Mouse (Mus musculus) hindbrain, embryonic 14.5 days (tissue): ENCODE measurements at regions not wholly inside any gene's neighbourhood (a gene's known extent, or its start where the extent isn't known, plus 50 kb on each side); places are given as distances from the start of the nearest gene placed in this dataset.

Experiments
- ATAC-seq: fragments of 200-750 bp; cut with Nextera tagmentation; 2 replicates; pipeline ENCODE4 v1.8.0; 2017; ENCODE audit warnings: moderate number of reproducible peaks, mild to moderate bottlenecking, moderate TSS enrichment, moderate library complexity; ENCODE audit not compliant: low FRiP score
- DNase-seq: peaks from one replicate; pipeline ENCODE4 v3.0.0-alpha.2; 2015; ENCODE audit warnings: low spot score
- H3K27ac ChIP-seq: fragments of 300-500 bp; sonication (generic); 2 replicates; pipeline ENCODE4 v1.5.1; 2014; ENCODE audit warnings: mild to moderate bottlenecking, moderate library complexity
- H3K27me3 ChIP-seq: fragments of 300-500 bp; sonication (generic); 2 replicates; pipeline ENCODE4 v1.6.1; 2014; ENCODE audit warnings: mild to moderate bottlenecking, low read length, mixed read lengths; ENCODE audit not compliant: control insufficient read depth, insufficient read depth
- H3K36me3 ChIP-seq: fragments of 300-500 bp; sonication (generic); replicated peaks from 2 replicates; pipeline ENCODE4 v1.6.1; 2014; ENCODE audit not compliant: control insufficient read depth, insufficient read depth
- H3K4me1 ChIP-seq: fragments of 300-500 bp; sonication (generic); replicated peaks from 2 replicates; pipeline ENCODE4 v1.6.1; 2014; ENCODE audit warnings: antibody characterized with exemption, low read length, mixed read lengths; ENCODE audit not compliant: control insufficient read depth, insufficient read depth
- H3K4me2 ChIP-seq: fragments of 300-500 bp; sonication (generic); replicated peaks from 2 replicates; pipeline ENCODE4 v1.6.1; 2014; ENCODE audit warnings: mild to moderate bottlenecking, moderate library complexity
- H3K4me3 ChIP-seq: fragments of 300-500 bp; sonication (generic); replicated peaks from 2 replicates; pipeline ENCODE4 v1.5.1; 2014; ENCODE audit warnings: mild to moderate bottlenecking, low read length
- H3K9ac ChIP-seq: fragments of 300-500 bp; sonication (generic); 2 replicates; pipeline ENCODE4 v1.6.1; 2014
- H3K9me3 ChIP-seq: fragments of 300-500 bp; sonication (generic); 2 replicates; pipeline ENCODE4 v1.6.1; 2016; ENCODE audit warnings: low read length; ENCODE audit not compliant: control insufficient read depth
- WGBS: fragments of 180-500 bp; shearing (Covaris S2); extraction: QIAGEN DNeasy Blood & Tissue Kit; methylation state at CpG from one replicate; pipeline ENCODE4 v1.1.7; 2014; 5-methylcytosine and 5-hydroxymethylcytosine counted together

DNA sequence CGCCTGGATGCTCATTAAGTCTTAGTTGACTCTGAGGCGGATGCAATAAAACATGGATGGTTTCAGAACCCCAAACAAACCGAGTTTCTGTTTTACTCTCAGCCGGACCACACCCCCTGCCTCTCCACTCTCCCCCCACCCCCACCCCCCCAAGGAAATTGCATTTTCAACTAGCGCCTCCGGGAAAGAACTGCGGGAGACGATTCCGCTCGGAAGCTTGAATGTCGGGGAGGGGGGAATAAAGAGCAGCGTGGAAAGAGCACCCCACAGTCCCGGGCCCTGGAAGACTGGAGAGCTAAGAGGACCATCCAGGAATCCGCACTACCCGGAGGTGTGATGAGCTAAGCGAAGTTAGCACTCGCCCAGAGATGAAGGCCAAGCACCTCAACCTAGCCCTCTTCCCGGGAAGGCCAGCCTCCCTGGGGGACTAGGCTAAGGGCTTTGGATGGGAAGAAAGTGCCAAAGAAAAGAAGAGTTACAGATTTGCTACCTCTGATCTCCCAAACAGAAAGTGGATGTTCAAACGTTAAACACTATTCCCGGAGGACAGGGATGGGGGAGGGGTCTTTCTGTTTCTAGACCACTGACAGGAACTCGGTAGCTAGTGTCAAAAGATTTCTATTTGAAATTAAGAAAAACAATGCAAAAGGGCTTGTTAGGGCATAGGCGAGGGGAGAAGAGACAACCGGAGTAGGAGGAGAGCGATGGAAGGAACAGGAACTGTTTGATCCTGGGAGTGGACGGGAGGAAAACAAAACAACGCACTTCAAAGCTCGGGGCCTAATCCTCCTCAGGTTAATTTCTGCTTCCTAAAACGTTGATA, 258.6 kb upstream of the Nfe2l3 start:
- Histone ChIP-seq H3K4me3 (peak overlapping the region; percentile 10; the same call in 1 of the 2 replicates), H3K27ac (no peak overlapping the region), H3K4me1 (peaks cover 4% of the 10 kb centered on the region), H3K4me2 (peak overlapping the region; percentile 48), H3K27me3 (peaks cover 73% of the 10 kb centered on the region), H3K36me3 (no peaks in the 10 kb centered on the region), H3K9me3 (no peaks in the 10 kb centered on the region), H3K9ac (no peak overlapping the region)
- WGBS: 1% methylated on average over 28 of the region's 28 CpGs
- DNase-seq (no peak), ATAC-seq (no peak)

DNA sequence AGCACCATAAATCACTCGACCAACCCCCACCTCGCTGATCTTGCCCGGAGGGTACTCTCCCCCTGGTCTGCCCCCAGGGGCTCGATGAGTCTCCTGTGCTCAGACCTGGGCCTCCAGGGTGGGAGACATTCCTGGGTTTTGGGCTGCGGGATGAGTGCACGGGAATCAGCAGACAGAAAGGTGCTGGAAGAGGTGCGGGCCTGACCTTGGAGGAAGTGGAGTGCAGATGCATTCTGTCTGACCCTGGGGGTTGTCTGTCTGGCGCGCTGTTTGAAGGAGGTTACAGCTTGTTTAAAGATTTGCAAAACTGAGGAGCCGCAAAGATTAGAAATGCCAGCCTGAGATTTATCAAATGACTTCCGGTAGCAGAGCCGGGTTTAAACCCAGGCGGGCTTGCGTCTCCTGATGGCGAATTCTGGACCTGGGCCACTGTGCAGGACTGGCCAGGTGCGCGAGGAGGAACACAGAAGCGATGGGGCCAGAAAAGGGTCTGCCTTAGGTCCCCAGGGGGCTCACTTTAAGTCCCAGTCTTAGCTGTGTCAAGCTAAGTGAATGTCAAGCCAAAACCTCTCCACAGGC, 257.9 kb upstream of the Nfe2l3 start:
- H3K36me3 ChIP-seq: no peaks in the 10 kb centered on the region
- no peaks in the 10 kb centered on the region; the same call in 1 of the 2 replicates for H3K4me1 ChIP-seq
- H3K9me3 ChIP-seq: no peaks in the 10 kb centered on the region
- H3K4me3 ChIP-seq: no peak overlapping the region
- DNase-seq: no peak
- no peak for ATAC-seq
- peaks cover 73% of the 10 kb centered on the region for H3K27me3 ChIP-seq
- H3K27ac ChIP-seq: no peak overlapping the region
- 3% methylated on average over 18 of the region's 18 CpGs for WGBS
- H3K9ac ChIP-seq: no peak overlapping the region
- 0 out of 2 replicates have a peak overlapping the region, but pooled peaks have one; percentile 3 for H3K4me2 ChIP-seq

DNA sequence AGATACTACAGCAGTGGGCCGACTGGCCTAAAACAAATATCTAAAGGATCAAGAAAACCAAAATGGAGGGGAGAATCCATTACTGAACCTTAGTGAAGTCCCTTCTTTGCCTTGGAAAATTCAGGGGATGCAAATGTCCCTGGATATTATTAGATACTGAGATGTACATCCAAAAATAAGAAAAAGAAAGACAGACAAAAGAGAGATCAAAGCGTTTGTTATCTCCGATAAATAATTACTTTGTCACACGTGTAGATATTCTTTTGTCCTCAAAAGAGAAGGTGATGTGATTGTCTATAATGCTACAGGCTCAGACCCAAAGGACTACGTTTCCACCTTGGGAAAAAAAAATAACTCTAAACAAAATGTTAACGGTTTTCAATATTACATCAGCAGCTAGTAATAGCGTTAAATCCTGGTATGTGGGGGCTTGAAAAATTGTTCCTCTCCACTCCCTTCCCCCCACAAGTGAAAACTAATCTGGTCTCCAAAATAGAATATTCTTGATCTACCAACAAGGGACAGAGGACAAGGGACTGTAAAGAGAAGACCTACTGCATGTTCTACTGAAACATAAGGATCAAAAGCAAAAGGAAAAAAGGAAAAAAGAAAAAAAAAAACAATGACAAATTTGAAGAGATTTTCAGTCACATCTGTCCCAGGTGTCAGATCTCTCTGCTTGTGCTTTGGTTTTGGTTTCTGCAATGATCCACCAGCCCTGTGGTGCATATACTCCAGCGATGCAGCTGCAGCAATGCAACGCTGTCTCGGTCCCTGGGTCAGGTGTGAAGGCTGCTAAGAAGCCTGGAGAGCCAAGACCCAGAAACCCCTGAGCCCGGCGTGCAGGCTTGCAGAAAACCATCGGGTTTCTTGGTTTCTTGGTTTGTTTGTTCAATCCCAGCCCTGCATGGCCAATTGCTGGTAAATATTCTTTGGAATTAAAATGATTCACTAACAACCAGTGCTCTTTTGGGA, 256.6 kb upstream of the Nfe2l3 start:
- 6% methylated on average over 13 of the region's 13 CpGs for WGBS
- no peaks in the 10 kb centered on the region for H3K4me1 ChIP-seq
- no peaks in the 10 kb centered on the region for H3K36me3 ChIP-seq
- H3K4me2 ChIP-seq: no peak overlapping the region
- no peak overlapping the region for H3K27ac ChIP-seq
- H3K27me3 ChIP-seq: peaks cover 77% of the 10 kb centered on the region
- ATAC-seq: no peak
- H3K9ac ChIP-seq: no peak overlapping the region
- no peak overlapping the region for H3K4me3 ChIP-seq
- H3K9me3 ChIP-seq: no peaks in the 10 kb centered on the region
- no peak for DNase-seq

DNA sequence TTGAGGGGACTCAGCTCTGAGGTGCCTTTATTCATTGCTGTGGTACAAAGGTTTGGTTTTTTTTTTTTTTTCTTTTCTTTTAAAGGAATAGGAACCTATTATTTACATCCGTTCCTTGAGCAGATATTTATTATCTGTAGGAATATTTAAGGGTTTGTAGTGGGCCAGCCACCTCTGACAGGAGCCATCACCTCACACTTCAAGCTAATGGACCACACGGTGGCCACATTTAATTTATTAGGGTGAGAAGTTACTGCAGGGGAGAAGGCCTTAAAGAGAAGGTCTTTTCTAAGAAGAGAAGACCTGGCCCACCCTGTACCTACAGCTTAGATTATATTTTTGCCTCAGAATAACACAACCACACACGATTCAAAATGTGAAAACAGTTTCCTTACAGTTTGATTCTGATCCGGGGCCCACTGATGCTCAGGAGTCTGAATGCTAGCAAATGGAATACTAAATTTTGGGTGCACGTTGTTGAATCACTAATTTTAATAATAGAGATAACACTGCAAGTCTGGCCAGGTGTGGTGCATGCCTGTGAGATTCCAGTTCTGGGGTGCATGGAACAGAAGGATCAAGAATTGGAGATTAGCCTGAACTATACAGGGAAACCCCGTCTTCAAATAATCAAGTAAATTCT, 255.6 kb upstream of the Nfe2l3 start:
- no peaks in the 10 kb centered on the region for H3K4me1 ChIP-seq
- no peaks in the 10 kb centered on the region for H3K9me3 ChIP-seq
- ATAC-seq (no peak), DNase-seq (no peak)
- H3K27ac ChIP-seq: no peak overlapping the region
- H3K4me3 ChIP-seq: no peak overlapping the region
- H3K9ac ChIP-seq: no peak overlapping the region
- peaks cover 87% of the 10 kb centered on the region for H3K27me3 ChIP-seq
- no peak overlapping the region for H3K4me2 ChIP-seq
- WGBS: 13% methylated on average over 6 of the region's 6 CpGs
- no peaks in the 10 kb centered on the region for H3K36me3 ChIP-seq

DNA sequence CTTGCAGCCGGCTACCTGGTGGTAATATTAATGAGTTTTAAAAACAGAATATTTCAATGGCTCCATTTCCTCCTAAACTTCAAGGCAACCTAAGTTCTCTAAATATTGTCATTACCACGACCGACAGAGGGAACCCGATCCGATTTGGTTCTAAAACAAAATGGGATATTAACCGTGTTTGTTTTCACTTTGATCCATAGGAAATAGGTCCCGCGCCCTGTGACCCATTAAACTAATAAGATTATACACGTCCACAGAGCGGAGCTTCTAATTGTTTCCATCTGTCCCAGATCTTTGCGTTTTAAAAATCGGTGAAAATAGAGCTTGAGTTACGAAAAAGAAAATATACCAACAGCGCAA, 254.8 kb upstream of the Nfe2l3 start:
- Histone ChIP-seq H3K9ac (no peak overlapping the region), H3K4me1 (no peaks in the 10 kb centered on the region), H3K27me3 (peaks cover 93% of the 10 kb centered on the region), H3K4me2 (peak overlapping the region; percentile 11; the same call in 1 of the 2 replicates), H3K9me3 (no peaks in the 10 kb centered on the region), H3K27ac (no peak overlapping the region), H3K36me3 (no peaks in the 10 kb centered on the region), H3K4me3 (no peak overlapping the region)
- DNase-seq (no peak), ATAC-seq (no peak)
- WGBS: 2% methylated on average over 14 of the region's 14 CpGs

DNA sequence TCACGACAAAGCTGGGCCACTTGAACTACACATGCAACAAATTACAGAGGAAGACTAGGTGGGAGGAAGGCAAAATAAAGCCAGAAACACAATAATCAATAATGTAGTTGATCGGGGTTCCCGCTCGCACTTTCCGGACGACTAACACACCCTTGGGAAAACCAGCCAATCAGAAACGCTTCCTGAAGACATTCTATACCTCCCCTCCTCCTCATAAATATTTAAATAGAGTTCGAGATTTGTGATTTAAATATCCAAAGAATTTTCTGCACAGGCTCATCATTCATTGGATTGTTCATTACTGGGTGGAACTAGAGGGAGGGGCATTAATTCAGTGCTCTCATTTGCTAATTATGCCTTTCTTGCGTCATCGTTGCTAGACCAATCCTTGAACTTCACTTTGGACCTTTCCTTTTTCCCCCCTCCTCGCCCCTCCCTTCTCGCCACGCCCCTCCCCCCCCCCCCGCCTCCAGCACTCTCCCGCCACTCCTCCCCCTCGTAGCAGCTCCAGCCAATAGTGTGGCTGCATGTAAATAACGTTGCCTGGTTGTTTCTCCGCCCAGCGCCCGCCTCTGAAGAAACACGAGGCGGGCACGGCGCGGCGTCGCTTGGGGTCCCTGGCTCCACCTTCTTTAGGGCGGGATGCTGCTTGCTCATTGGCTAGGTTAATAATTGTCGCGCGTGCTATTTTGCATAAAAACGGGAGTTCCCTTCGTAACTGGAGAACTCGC, 254.2 kb upstream of the Nfe2l3 start:
- Histone ChIP-seq H3K4me1 (no peaks in the 10 kb centered on the region), H3K36me3 (no peaks in the 10 kb centered on the region), H3K27ac (no peak overlapping the region), H3K4me3 (no peak overlapping the region), H3K27me3 (peaks cover 93% of the 10 kb centered on the region), H3K9me3 (no peaks in the 10 kb centered on the region), H3K4me2 (peak overlapping the region; percentile 11; the same call in 1 of the 2 replicates), H3K9ac (no peak overlapping the region)
- peak; percentile 85 for DNase-seq
- ATAC-seq: peak; percentile 95
- WGBS: 1% methylated on average over 30 of the region's 34 CpGs

DNA sequence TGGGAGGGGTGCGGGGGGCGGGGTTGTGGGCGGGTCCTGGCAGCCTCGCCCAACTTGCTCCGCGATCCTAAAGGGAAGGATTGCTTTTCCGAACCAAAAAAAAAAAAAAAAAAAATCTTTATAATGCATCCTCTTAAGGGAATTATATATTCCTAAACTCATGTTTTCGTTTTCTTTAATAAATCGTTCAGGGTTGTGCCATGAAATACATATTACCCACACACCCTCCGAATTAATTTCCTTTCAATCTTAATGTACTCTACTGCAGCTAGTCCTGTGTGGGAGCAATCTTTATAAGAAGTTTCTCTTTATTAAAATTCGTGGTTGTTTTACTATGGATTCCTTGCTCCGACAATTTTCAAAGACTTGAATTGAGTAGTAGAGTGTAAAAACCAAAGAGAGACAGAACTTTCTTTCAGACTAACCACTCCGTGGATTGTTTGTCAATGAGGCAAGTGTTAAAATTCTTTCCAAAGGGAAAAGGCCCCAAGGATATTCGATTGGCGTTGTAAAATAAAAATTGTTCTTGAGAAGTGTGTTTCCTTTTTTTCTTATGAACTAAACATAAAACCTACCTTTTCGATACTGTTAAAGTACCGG, 253.6 kb upstream of the Nfe2l3 start:
- Histone ChIP-seq H3K4me3 (no peak overlapping the region), H3K4me2 (no peak overlapping the region), H3K27me3 (peaks cover 93% of the 10 kb centered on the region)

DNA sequence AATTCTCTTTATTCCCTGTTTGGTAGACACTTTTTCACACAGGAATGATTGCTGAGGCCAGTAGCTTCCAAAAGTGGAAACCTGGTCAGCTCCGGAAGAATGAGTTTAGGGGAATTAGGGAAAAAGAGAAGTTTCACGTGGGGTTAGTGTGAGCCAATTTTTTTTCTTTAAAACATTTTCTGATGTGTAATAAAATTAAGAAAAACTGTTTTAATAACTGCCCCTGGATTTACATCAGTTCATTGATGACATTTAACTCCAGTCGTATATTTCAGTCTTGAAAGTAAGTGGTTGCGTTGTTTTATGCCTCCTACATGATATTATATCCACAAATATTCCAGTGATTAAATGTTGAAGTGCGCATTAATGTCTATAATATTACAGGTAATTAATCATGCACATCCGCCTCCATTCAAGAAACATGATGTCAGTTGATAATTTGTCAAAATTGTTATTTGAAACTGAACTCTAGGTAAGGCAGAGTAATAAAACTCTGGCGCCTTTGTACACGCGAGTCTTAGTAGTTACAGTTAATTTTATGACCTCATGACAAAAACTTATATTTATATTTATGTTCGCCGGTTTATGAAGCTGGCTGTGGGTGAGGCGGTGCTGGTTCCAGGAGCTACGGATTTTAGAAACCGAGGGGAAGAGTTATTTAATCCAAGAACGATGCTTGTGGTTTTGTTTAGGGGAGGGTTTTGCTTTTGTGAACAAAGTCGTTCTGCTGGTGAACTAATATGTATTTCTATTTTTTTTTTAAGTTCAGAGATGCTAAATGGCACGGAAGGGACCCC, 252.5 kb upstream of the Nfe2l3 start:
- no peak for ATAC-seq
- 7% methylated on average over 17 of the region's 17 CpGs for WGBS

More for the DNA sequence above, 253.6 kb upstream of the Nfe2l3 start:
- H3K27ac ChIP-seq: no peak overlapping the region
- no peaks in the 10 kb centered on the region for H3K9me3 ChIP-seq
- DNase-seq: no peak
- 2% methylated on average over 17 of the region's 17 CpGs for WGBS
- H3K36me3 ChIP-seq: no peaks in the 10 kb centered on the region
- ATAC-seq: no peak
- no peak overlapping the region for H3K9ac ChIP-seq
- H3K4me1 ChIP-seq: no peaks in the 10 kb centered on the region

More for the DNA sequence above, 252.5 kb upstream of the Nfe2l3 start:
- H3K27me3 ChIP-seq: peaks cover 93% of the 10 kb centered on the region
- no peak overlapping the region for H3K4me3 ChIP-seq
- H3K9me3 ChIP-seq: no peaks in the 10 kb centered on the region
- no peak for DNase-seq
- H3K27ac ChIP-seq: no peak overlapping the region
- H3K4me2 ChIP-seq: no peak overlapping the region
- no peak overlapping the region for H3K9ac ChIP-seq
- H3K4me1 ChIP-seq: no peaks in the 10 kb centered on the region
- H3K36me3 ChIP-seq: no peaks in the 10 kb centered on the region
